Mouse (Mus musculus) heart, postnatal 36 days (tissue): ENCODE data around the gene Zfp652. TPM values are rescaled to one million over a fixed set of nuclear protein-coding genes. Genes with fewer than 3 reads are reported as not detected.
"Not testable (repeated sequence)": the region's sequence is repeated elsewhere in the genome, so short reads cannot be mapped to it uniquely, and the experiment has no call there.

Experiments
- DNase-seq, 2 experiments: peaks; one replicate each; pipeline ENCODE4 v3.0.0; 2021 to 2022
- intact Hi-C: fragments of 180-260 bp; cut with DNase I; formaldehyde crosslinking; loops from one replicate; pipeline ENCODE4 v1.15.1; 2025
- total RNA-seq, 2 experiments: library from RNA; stranded (reverse); gene quantifications; 2 replicates each; pipeline ENCODE4 v1.2.3; 2021

Gene Zfp652
- total RNA-seq, 2 experiments from 2014 or later: 50.7 to 50.8 TPM

- DNase-seq, intact Hi-C loops: not testable (repeated sequence)
Observed at GRCm38 (mm10) chr11:95755137-95755536, 42.7 kb downstream of the Zfp652 start.

DNA sequence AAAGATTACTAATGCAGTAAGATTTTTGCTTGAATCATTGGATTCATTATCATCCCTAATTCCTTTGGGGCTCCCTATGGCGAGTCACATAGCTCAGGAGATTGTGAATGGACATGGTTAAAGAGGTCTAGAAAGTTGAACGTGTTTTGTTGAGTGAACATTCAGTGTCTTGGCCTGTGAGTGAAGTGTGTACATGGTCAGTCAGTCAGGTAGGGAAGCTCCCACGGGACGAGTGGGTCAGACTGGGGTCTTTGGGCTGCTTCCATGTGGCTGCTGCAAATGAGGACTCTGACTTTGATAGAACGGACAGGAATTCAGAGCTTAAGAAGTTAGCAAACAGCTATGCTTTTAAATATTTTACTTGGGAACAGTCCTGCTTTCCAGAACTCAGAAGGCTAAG lies 48.0 kb downstream of the Zfp652 start:
- no peak for DNase-seq
- intact Hi-C loops: no loop called here

DNA sequence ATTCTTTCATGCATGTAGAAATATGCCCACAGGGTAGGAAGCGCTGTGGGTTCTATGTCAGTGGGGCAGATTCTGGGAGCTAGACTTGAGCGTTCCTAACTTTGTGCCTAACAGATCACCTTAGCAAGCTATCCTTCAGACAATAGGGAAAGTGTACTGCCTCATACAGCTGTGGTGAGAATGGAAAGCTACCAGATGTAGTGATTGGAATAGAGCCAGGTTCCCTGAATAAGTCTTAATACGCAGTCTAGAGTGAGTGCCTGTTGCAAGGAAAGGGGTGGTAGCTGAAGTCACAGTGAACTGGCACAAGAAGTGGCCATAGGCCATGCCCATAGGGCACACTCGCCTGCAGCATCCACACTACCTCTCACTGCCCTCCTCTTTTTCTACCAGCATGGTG lies 50.5 kb downstream of the Zfp652 start:
- DNase-seq: no peak
- intact Hi-C loops: no loop called here

GRCm38 (mm10) chr11:95764806-95765205 lies 52.3 kb downstream of the Zfp652 start:
- intact Hi-C loops: no loop called here
- no peak for DNase-seq

GRCm38 (mm10) chr11:95765334-95765733 lies 52.9 kb downstream of the Zfp652 start:
- no peak for DNase-seq
- intact Hi-C loops: no loop called here

DNA sequence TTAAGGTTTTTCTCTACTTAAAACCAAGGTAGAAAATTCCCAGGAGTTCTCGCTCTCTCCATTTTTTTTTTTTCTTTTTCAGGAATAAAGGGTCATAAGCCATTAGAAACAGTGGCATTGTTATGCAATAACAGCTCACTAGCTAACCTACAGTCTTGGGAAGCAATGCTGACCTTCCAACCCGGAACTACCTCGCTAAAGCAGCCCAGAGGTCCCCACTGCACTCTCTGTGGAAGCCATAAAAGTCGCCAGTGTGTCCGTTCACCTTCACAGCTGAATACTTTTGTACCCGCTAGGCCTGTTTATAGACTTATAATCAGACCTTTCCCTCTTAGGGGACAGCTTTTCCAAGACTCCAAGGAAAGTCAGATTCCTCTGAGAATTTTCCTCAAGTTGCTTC lies 55.8 kb downstream of the Zfp652 start:
- DNase-seq: no peak
- intact Hi-C loops: no loop called here

- no peak for DNase-seq
- intact Hi-C loops: no loop called here
Observed at GRCm38 (mm10) chr11:95769208-95769607, 56.7 kb downstream of the Zfp652 start.

- peak in 1 of 2 experiments; percentile 43 for DNase-seq
- intact Hi-C loops: loop anchor here (2.0 kb wide), 2 partner anchors 54 to 82 kb away; partner anchors contain the start of gene Phospho1
Observed at GRCm38 (mm10) chr11:95770720-95771364, 58.4 kb downstream of the Zfp652 start.

DNA sequence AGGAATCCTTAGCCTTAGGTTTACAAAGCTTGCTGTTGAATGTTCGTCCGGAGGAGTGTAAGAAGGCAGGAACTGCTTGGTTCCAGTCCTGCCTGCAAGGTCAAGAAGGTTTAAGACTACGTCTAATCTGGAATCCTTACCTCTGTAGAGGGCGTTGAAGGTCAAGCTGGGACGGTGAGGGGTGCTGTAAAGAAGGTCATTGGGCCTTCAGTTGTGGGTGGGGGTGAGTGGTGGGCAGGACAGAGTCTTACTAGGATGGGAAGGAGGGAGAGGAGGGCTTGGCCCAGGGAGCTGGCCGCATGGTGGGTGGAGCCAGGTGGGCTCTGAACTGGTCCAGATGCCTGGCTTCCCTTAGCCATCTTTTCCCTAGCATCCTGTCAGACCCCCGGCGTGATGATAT lies 59.2 kb downstream of the Zfp652 start:
- intact Hi-C loops: loop anchor here (2.0 kb wide), 2 partner anchors 53 to 81 kb away; partner anchors contain the start of gene Phospho1
- no peak for DNase-seq

GRCm38 (mm10) chr11:95773264-95773663 lies 60.8 kb downstream of the Zfp652 start:
- intact Hi-C loops: no loop called here
- peak in 1 of 2 experiments; percentile 34 for DNase-seq

GRCm38 (mm10) chr11:95777323-95778297 lies 65.1 kb downstream of the Zfp652 start:
- intact Hi-C loops: loop anchor here (2.0 kb wide), 2 partner anchors 17 to 45 kb away; no protein-coding TSS in a partner anchor
- peak; percentile 57 to 65 for DNase-seq

- intact Hi-C loops: loop anchor here (2.0 kb wide), 2 partner anchors 16 to 44 kb away; no protein-coding TSS in a partner anchor
- no peak for DNase-seq
Observed at GRCm38 (mm10) chr11:95778831-95779251, 66.4 kb downstream of the Zfp652 start.

DNA sequence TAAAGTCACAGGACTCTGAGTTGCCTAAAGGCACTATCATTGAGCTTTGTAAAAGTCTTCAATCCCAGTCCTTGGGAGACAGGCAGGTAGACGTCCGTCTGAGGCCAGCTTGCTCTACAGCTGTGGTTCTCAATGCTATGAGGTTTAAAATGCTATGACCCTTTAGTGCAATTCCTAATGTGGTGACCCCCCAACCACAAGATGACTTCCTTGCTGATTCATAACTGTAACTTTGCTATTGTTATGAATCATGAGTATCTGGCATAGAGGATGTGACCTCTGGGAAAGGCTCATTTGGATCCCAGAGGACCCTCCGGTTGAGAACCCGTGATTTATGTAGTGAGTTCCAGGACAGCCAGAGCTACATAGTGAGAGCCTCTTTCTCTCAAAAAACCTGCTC lies 66.9 kb downstream of the Zfp652 start:
- intact Hi-C loops: loop anchor here (2.0 kb wide), 2 partner anchors 15 to 43 kb away; no protein-coding TSS in a partner anchor
- DNase-seq: no peak

- intact Hi-C loops: no loop called here
- no peak for DNase-seq
Observed at GRCm38 (mm10) chr11:95780480-95780879, 68.0 kb downstream of the Zfp652 start.

DNA sequence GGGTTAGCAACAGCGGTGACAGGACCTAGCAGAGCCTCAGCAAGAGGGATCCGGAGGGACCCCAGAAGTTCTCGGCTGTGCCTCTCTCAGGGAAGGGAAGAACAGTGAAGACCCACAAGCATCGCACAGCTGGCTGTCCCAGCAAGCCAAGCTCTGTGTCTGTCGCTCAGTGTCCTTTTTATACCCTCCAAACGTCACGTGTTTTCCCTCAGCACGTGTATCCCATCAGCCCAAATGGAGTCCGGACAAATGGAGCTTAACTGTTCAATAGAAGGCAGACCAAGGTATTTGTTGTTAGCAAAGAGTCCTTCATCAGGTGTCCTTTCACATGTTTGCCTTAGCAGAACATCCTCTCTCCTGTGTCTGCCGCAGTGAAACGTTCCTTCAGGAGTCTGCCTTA lies 69.1 kb downstream of the Zfp652 start:
- DNase-seq: no peak
- intact Hi-C loops: no loop called here

- DNase-seq: no peak
- intact Hi-C loops: no loop called here
Observed at GRCm38 (mm10) chr11:95783457-95783856, 71.0 kb downstream of the Zfp652 start.

DNA sequence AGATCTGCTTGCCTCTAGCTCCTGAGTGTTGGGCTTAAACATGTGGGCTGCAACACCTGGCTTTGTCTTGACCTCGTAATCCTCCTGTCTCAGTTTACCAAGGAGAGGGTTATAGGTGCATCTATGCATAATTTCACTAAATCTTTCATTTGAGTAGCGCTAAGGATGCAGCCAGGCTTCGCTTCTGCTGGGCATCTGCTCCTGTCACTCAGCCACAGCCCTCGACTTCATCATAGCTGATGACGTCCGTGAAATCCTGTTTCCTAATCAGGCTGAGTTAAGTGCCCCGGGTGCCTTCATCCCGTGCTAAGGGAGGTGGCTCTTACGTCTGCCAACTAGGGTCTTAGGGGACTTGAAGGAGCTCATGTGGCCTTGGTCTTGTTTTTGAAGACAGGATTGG lies 71.5 kb downstream of the Zfp652 start:
- intact Hi-C loops: no loop called here
- no peak for DNase-seq

- intact Hi-C loops: no loop called here
- no peak for DNase-seq
Observed at GRCm38 (mm10) chr11:95785675-95786074, 73.2 kb downstream of the Zfp652 start.

GRCm38 (mm10) chr11:95786511-95786910 lies 74.0 kb downstream of the Zfp652 start:
- no peak for DNase-seq
- intact Hi-C loops: no loop called here

GRCm38 (mm10) chr11:95789451-95789891 lies 77.0 kb downstream of the Zfp652 start:
- no peak for DNase-seq
- intact Hi-C loops: no loop called here

- no peak for DNase-seq
- intact Hi-C loops: no loop called here
Observed at GRCm38 (mm10) chr11:95791787-95792186, 79.3 kb downstream of the Zfp652 start.
